27 mouse cellular contexts compared by ENCODE assay signal in genomic region chr6:92440251-92440650, GRCm38 (mm10).
A peak's percentile ranks its signal among the peaks of the same experiment; 100 is the strongest.
DNase-seq lines count a peak whose midpoint lies in the region; ATAC-seq and TF ChIP-seq lines count a peak whose summit lies in the region.
"Had no signal": no experiment of that assay in that cellular context is flagged by ENCODE, and none has a peak within 500 bp of the region (broad histone marks: within the 10 kb centered on the region; RNA-seq: fewer than 3 reads in every experiment).

No protein-coding gene starts in this region.

- ATAC-seq in hindbrain, embryonic 11.5 days (ENCODE audit: low FRiP score), result no peak
- no peak for ATAC-seq in lung, postnatal 0 days
- no peak for ATAC-seq in midbrain, postnatal 0 days (ENCODE audit: low FRiP score)
- no peak for ATAC-seq in midbrain, embryonic 13.5 days
- ATAC-seq: activated CD4-positive, CD25-positive, alpha-beta regulatory T cell, adult 4 months; forebrain, embryonic 16.5 days; intestine, postnatal 0 days; Patski had no signal

- H3K27me3 ChIP-seq in hindbrain, embryonic 11.5 days (ENCODE audit: control insufficient read depth, insufficient read depth, low read length), result no peaks in the 10 kb centered on the region
- no peaks in the 10 kb centered on the region for H3K27me3 ChIP-seq in hindbrain, embryonic 10.5 days (ENCODE audit: insufficient read depth, poor library complexity, severe bottlenecking)
- no peaks in the 10 kb centered on the region for H3K27me3 ChIP-seq in lung, postnatal 0 days (replicated peaks; ENCODE audit: insufficient read depth, low read length)
- H3K27me3 ChIP-seq in midbrain, postnatal 0 days (ENCODE audit: insufficient read depth, low read length), result no peaks in the 10 kb centered on the region
- no peaks in the 10 kb centered on the region for H3K27me3 ChIP-seq in midbrain, embryonic 13.5 days
- H3K27me3 ChIP-seq: CH12.LX; embryonic facial prominence, embryonic 12.5 days; embryonic facial prominence, embryonic 15.5 days; forebrain, embryonic 12.5 days; Patski had no signal

- no peaks in the 10 kb centered on the region for H3K4me1 ChIP-seq in hindbrain, embryonic 11.5 days (replicated peaks; ENCODE audit: control insufficient read depth, insufficient read depth, low read length)
- H3K4me1 ChIP-seq in hindbrain, embryonic 10.5 days (replicated peaks), result peaks cover 8% of the 10 kb centered on the region
- no peaks in the 10 kb centered on the region for H3K4me1 ChIP-seq in lung, postnatal 0 days (ENCODE audit: insufficient read depth, low read depth, low read length)
- H3K4me1 ChIP-seq in midbrain, postnatal 0 days (ENCODE audit: insufficient read depth, low read length), result no peaks in the 10 kb centered on the region
- H3K4me1 ChIP-seq in midbrain, embryonic 13.5 days (replicated peaks), result peaks cover 11% of the 10 kb centered on the region
- H3K4me1 ChIP-seq: embryonic facial prominence, embryonic 12.5 days; embryonic facial prominence, embryonic 15.5 days had no signal

- no peak overlapping the region for H3K9ac ChIP-seq in hindbrain, embryonic 11.5 days (ENCODE audit: low read depth, low read length)
- H3K9ac ChIP-seq in lung, postnatal 0 days (replicated peaks; ENCODE audit: low read depth), result no peak overlapping the region
- H3K9ac ChIP-seq in midbrain, postnatal 0 days (replicated peaks; ENCODE audit: low read length, poor library complexity, severe bottlenecking), result no peak overlapping the region
- H3K9ac ChIP-seq in midbrain, embryonic 13.5 days (replicated peaks), result no peak overlapping the region
- H3K9ac ChIP-seq: embryonic facial prominence, embryonic 12.5 days; embryonic facial prominence, embryonic 15.5 days; forebrain, embryonic 12.5 days had no signal

- no peak for TF ChIP-seq EP300 in lung, postnatal 0 days (IDR thresholded peaks at IDR 0.05)

- H3K27ac ChIP-seq in hindbrain, embryonic 11.5 days (ENCODE audit: low read depth, low read length), result no peak overlapping the region
- no peak overlapping the region for H3K27ac ChIP-seq in hindbrain, embryonic 10.5 days
- no peak overlapping the region for H3K27ac ChIP-seq in lung, postnatal 0 days (ENCODE audit: low read length)
- no peak overlapping the region for H3K27ac ChIP-seq in midbrain, postnatal 0 days (ENCODE audit: low read depth, low read length)
- H3K27ac ChIP-seq in midbrain, embryonic 13.5 days, result no peak overlapping the region
- H3K27ac ChIP-seq: embryonic facial prominence, embryonic 12.5 days; embryonic facial prominence, embryonic 15.5 days; forebrain, embryonic 12.5 days; gastrocnemius, adult 2 months had no signal

- H3K36me3 ChIP-seq in hindbrain, embryonic 11.5 days (ENCODE audit: control insufficient read depth, insufficient read depth, low read length), result no peaks in the 10 kb centered on the region
- no peaks in the 10 kb centered on the region for H3K36me3 ChIP-seq in hindbrain, embryonic 10.5 days
- H3K36me3 ChIP-seq in lung, postnatal 0 days (ENCODE audit: insufficient read depth, low read length), result no peaks in the 10 kb centered on the region
- H3K36me3 ChIP-seq in midbrain, postnatal 0 days (ENCODE audit: insufficient read depth, low read length), result no peaks in the 10 kb centered on the region
- H3K36me3 ChIP-seq in midbrain, embryonic 13.5 days, result no peaks in the 10 kb centered on the region
- H3K36me3 ChIP-seq: embryonic facial prominence, embryonic 12.5 days; embryonic facial prominence, embryonic 15.5 days; forebrain, embryonic 12.5 days; G1E had no signal

- H3K4me3 ChIP-seq in hindbrain, embryonic 11.5 days (ENCODE audit: low read depth, low read length), result no peak overlapping the region
- H3K4me3 ChIP-seq in hindbrain, embryonic 10.5 days, result no peak overlapping the region
- no peak overlapping the region for H3K4me3 ChIP-seq in lung, postnatal 0 days (ENCODE audit: low read depth, low read length)
- no peak overlapping the region for H3K4me3 ChIP-seq in midbrain, postnatal 0 days (ENCODE audit: low read depth, low read length)
- no peak overlapping the region for H3K4me3 ChIP-seq in midbrain, embryonic 13.5 days (replicated peaks)
- H3K4me3 ChIP-seq: embryonic facial prominence, embryonic 12.5 days; embryonic facial prominence, embryonic 15.5 days; forebrain, embryonic 12.5 days; gastrocnemius, adult 2 months had no signal

- no peaks in the 10 kb centered on the region for H3K9me3 ChIP-seq in hindbrain, embryonic 11.5 days (ENCODE audit: control insufficient read depth, low read length)
- H3K9me3 ChIP-seq in hindbrain, embryonic 10.5 days, result no peaks in the 10 kb centered on the region
- no peaks in the 10 kb centered on the region for H3K9me3 ChIP-seq in lung, postnatal 0 days (ENCODE audit: low read length)
- no peaks in the 10 kb centered on the region for H3K9me3 ChIP-seq in midbrain, postnatal 0 days (ENCODE audit: low read length)
- no peaks in the 10 kb centered on the region for H3K9me3 ChIP-seq in midbrain, embryonic 13.5 days
- H3K9me3 ChIP-seq: embryonic facial prominence, embryonic 12.5 days; embryonic facial prominence, embryonic 15.5 days; forebrain, embryonic 12.5 days; G1E had no signal

- no peak for TF ChIP-seq CTCF in lung, postnatal 0 days (IDR thresholded peaks at IDR 0.05)
- no peak for TF ChIP-seq CTCF in midbrain, postnatal 0 days (IDR thresholded peaks at IDR 0.05)

- WGBS in hindbrain, embryonic 11.5 days, result 82% methylated on average over 3 of the region's 3 CpGs
- 80% methylated on average over 3 of the region's 3 CpGs for WGBS in hindbrain, embryonic 10.5 days
- 93% methylated on average over 3 of the region's 3 CpGs for WGBS in lung, postnatal 0 days
- 55% methylated on average over 3 of the region's 3 CpGs for WGBS in midbrain, postnatal 0 days
- 75% methylated on average over 3 of the region's 3 CpGs for WGBS in midbrain, embryonic 13.5 days

- no peak overlapping the region for H3K4me2 ChIP-seq in hindbrain, embryonic 11.5 days (replicated peaks; ENCODE audit: low read depth, low read length)
- H3K4me2 ChIP-seq in lung, postnatal 0 days (replicated peaks; ENCODE audit: low read depth, low read length), result no peak overlapping the region
- no peak overlapping the region for H3K4me2 ChIP-seq in midbrain, postnatal 0 days (ENCODE audit: low read depth, low read length, poor library complexity, severe bottlenecking)
- H3K4me2 ChIP-seq in midbrain, embryonic 13.5 days (replicated peaks), result no peak overlapping the region
- H3K4me2 ChIP-seq: embryonic facial prominence, embryonic 12.5 days; embryonic facial prominence, embryonic 15.5 days; forebrain, embryonic 12.5 days; heart, embryonic 11.5 days had no signal

- DNase-seq in hindbrain, embryonic 11.5 days (ENCODE audit: low spot score), result peak; percentile 27
- no peak for DNase-seq in hindbrain, embryonic 10.5 days (ENCODE audit: low spot score)
- peak; percentile 11 for DNase-seq in lung, postnatal 0 days (ENCODE audit: low spot score)
- no peak for DNase-seq in lung, postnatal 10 days
- DNase-seq in midbrain, postnatal 0 days (ENCODE audit: low spot score), result peak; percentile 48
- DNase-seq in ZHBTc4 (ENCODE audit: low read depth, low spot score), result peak; percentile 15
- no peak for DNase-seq in embryo, embryonic 10.5 days (ENCODE audit: low spot score)
- DNase-seq: adrenal gland, adult 8-10 months; adrenal gland, postnatal 25 days; B cell, adult 2 months; cerebellum, adult 18-20 months; cerebellum, adult 9-10 months; cerebellum, postnatal 14 days; gastrocnemius, adult 2 months; gastrocnemius, postnatal 14 days; heart, adult 11 months had no signal

Comparison
In these comparisons a context has a peak if more than half of its experiments do, and no peak if none do; other contexts are left out.
1. DNase-seq: peak in hindbrain, embryonic 11.5 days (single experiment), lung, postnatal 0 days (single experiment), midbrain, postnatal 0 days (single experiment) and ZHBTc4 (single experiment); none in hindbrain, embryonic 10.5 days (single experiment), lung, postnatal 10 days (single experiment) and embryo, embryonic 10.5 days (single experiment).